Mouse (Mus musculus) limb, embryonic 14.5 days (tissue): ENCODE measurements at regions not wholly inside any gene's neighbourhood (a gene's known extent, or its start where the extent isn't known, plus 50 kb on each side); places are given as distances from the start of the nearest gene placed in this dataset.

Experiments
- ATAC-seq: fragments of 200-750 bp; cut with Nextera tagmentation; 2 replicates; pipeline ENCODE4 v1.8.0; 2017; ENCODE audit warnings: low read depth, moderate number of reproducible peaks, moderate TSS enrichment; ENCODE audit not compliant: low FRiP score
- DNase-seq: peaks from one replicate; pipeline ENCODE4 v3.0.0-alpha.2; 2015; ENCODE audit warnings: low spot score
- H3K27ac ChIP-seq: fragments of 300-500 bp; sonication (generic); replicated peaks from 2 replicates; pipeline ENCODE4 v1.5.1; 2014; ENCODE audit warnings: low read depth, mild to moderate bottlenecking, low read length, moderate library complexity, mixed read lengths
- H3K27me3 ChIP-seq: fragments of 300-500 bp; sonication (generic); 2 replicates; pipeline ENCODE4 v1.6.1; 2014; ENCODE audit warnings: low read length, mixed read lengths; ENCODE audit not compliant: control insufficient read depth, insufficient read depth
- H3K36me3 ChIP-seq: fragments of 300-500 bp; sonication (generic); 2 replicates; pipeline ENCODE4 v1.6.1; 2014; ENCODE audit warnings: mild to moderate bottlenecking, low read length, moderate library complexity, mixed read lengths; ENCODE audit not compliant: control insufficient read depth, insufficient read depth
- H3K4me1 ChIP-seq: fragments of 300-500 bp; sonication (generic); 2 replicates; pipeline ENCODE4 v1.6.1; 2014; ENCODE audit warnings: antibody characterized with exemption, low read length, mixed read lengths; ENCODE audit not compliant: control insufficient read depth, insufficient read depth
- H3K4me2 ChIP-seq: fragments of 300-500 bp; sonication (generic); replicated peaks from 2 replicates; pipeline ENCODE4 v1.6.1; 2014; ENCODE audit warnings: low read depth, mild to moderate bottlenecking, low read length, moderate library complexity; ENCODE audit not compliant: severe bottlenecking
- H3K4me3 ChIP-seq: fragments of 300-500 bp; sonication (generic); replicated peaks from 2 replicates; pipeline ENCODE4 v1.5.1; 2014; ENCODE audit warnings: low read length
- H3K9ac ChIP-seq: fragments of 300-500 bp; sonication (generic); 2 replicates; pipeline ENCODE4 v1.6.1; 2014; ENCODE audit warnings: mild to moderate bottlenecking, low read depth, low read length, moderate library complexity; ENCODE audit not compliant: severe bottlenecking
- H3K9me3 ChIP-seq: fragments of 300-500 bp; sonication (generic); 2 replicates; pipeline ENCODE4 v1.6.1; 2016; ENCODE audit warnings: low read length; ENCODE audit not compliant: control insufficient read depth
- POLR2A ChIP-seq: fragments of 200-500 bp; IDR thresholded peaks from 2 replicates; pipeline ENCODE4 v1.8.0; 2012; ENCODE audit warnings: inconsistent platforms, mild to moderate bottlenecking, moderate library complexity, borderline replicate concordance; ENCODE audit not compliant: insufficient read depth, insufficient read length; ENCODE audit errors: extremely low read depth
- WGBS: fragments of 180-500 bp; shearing (Covaris S2); extraction: QIAGEN DNeasy Blood & Tissue Kit; methylation state at CpG from one replicate; pipeline ENCODE4 v1.1.7; 2014; 5-methylcytosine and 5-hydroxymethylcytosine counted together

DNA sequence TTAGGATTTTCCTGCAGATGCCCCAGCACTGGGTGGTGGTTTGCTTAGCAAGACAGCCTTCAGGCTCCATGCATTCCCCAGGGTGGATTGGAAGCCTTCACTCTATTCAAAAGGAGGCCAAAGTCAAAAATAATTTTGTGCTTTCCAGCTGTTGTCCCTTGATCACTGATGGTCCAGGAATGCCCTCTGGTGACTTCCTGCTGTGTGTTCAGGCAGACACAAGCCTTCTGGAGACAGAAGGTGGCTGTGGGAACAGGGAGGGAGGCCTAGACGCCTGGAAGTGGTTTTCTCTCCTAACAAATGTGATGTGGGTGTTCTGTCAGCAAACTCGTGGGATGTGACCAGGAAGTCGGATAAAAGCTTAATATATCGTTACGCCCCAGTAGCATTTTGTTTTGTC is 81.3 kb downstream of the Atp6ap1l start:
- Histone ChIP-seq H3K4me1 (no peaks in the 10 kb centered on the region), H3K4me3 (no peak overlapping the region), H3K36me3 (no peaks in the 10 kb centered on the region), H3K27ac (no peak overlapping the region), H3K9me3 (no peaks in the 10 kb centered on the region), H3K9ac (no peak overlapping the region), H3K27me3 (no peaks in the 10 kb centered on the region), H3K4me2 (no peak overlapping the region)
- no peak for DNase-seq
- ATAC-seq, result no peak
- WGBS, result 45% methylated on average over 5 of the region's 5 CpGs
- TF ChIP-seq POLR2A, result no peak

DNA sequence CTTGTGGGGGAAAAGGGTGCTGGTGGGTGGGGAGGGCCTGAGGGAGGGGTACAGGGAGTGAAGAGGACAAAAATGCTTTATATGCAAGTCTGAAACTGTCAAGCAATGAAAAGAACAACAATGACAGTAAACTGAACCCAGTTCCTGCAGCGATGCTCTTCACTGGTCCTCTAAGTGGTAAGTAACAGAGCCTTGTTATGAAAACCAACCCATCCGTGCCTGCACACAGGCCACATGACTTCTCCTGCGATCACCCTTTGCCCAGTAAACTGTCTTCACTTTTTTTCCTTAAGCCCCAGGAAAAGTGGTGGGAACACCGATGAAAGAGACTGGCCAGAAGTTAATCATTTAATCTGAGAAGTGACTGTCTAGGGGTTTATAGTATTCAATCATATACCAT is 83.3 kb downstream of the Atp6ap1l start:
- no peaks in the 10 kb centered on the region for H3K9me3 ChIP-seq
- no peak overlapping the region for H3K4me2 ChIP-seq
- no peaks in the 10 kb centered on the region for H3K36me3 ChIP-seq
- no peak overlapping the region for H3K4me3 ChIP-seq
- H3K4me1 ChIP-seq, result no peaks in the 10 kb centered on the region
- no peaks in the 10 kb centered on the region for H3K27me3 ChIP-seq
- ATAC-seq (no peak), DNase-seq (no peak)
- no peak overlapping the region for H3K9ac ChIP-seq
- H3K27ac ChIP-seq, result no peak overlapping the region
- no peak for TF ChIP-seq POLR2A
- 77% methylated on average over 4 of the region's 4 CpGs for WGBS

DNA sequence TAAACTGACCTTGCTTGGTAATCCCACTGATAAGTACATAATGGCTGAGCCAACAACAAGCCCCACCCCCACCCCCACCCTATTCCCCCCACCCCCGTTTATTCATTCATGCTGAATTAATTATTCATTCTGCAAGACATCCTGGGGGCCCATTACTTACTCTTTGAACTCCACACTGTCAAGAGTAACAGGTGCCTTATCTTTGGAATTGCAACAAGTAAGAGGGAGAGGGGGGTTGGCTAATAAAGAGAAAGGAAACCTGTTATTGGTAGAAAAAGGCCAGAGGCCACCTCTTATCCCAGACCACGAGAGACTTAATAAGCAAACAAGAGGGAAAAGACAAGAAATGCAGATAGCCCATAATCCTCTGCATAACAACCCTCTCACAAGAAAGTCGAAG is 84.7 kb downstream of the Atp6ap1l start:
- DNase-seq, result no peak
- TF ChIP-seq POLR2A, result no peak
- no peak overlapping the region for H3K4me2 ChIP-seq
- no peaks in the 10 kb centered on the region for H3K9me3 ChIP-seq
- 31% methylated on average over 3 of the region's 3 CpGs for WGBS
- H3K4me3 ChIP-seq, result no peak overlapping the region
- H3K9ac ChIP-seq, result no peak overlapping the region
- no peaks in the 10 kb centered on the region for H3K36me3 ChIP-seq
- H3K27me3 ChIP-seq, result no peaks in the 10 kb centered on the region
- no peak overlapping the region for H3K27ac ChIP-seq
- no peak for ATAC-seq
- H3K4me1 ChIP-seq, result no peaks in the 10 kb centered on the region

DNA sequence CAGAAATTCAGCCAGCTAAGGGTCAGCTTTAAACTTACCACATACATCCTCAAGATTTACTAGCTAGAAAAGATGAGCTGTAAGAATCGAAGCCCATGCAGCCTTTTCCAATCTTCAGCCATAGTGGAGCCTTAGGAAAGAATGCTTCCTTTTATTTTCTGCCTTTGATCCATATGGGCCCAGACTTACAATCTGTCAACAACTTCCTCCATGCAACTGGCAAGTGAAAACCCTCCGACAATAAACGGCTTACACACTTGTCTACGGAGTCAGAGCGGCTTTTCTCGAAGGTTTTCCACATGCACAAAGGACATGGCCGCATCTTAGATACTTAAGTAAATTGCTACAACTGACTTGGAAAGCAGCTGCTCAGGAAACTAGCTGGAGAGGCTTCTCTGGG is 85.2 kb downstream of the Atp6ap1l start:
- no peaks in the 10 kb centered on the region for H3K4me1 ChIP-seq
- no peak for TF ChIP-seq POLR2A
- H3K4me2 ChIP-seq, result no peak overlapping the region
- H3K27ac ChIP-seq, result no peak overlapping the region
- DNase-seq, result peak; percentile 38
- WGBS, result 19% methylated on average over 7 of the region's 7 CpGs
- H3K27me3 ChIP-seq, result no peaks in the 10 kb centered on the region
- H3K9me3 ChIP-seq, result no peaks in the 10 kb centered on the region
- no peaks in the 10 kb centered on the region for H3K36me3 ChIP-seq
- no peak overlapping the region for H3K9ac ChIP-seq
- ATAC-seq, result no peak
- H3K4me3 ChIP-seq, result no peak overlapping the region

DNA sequence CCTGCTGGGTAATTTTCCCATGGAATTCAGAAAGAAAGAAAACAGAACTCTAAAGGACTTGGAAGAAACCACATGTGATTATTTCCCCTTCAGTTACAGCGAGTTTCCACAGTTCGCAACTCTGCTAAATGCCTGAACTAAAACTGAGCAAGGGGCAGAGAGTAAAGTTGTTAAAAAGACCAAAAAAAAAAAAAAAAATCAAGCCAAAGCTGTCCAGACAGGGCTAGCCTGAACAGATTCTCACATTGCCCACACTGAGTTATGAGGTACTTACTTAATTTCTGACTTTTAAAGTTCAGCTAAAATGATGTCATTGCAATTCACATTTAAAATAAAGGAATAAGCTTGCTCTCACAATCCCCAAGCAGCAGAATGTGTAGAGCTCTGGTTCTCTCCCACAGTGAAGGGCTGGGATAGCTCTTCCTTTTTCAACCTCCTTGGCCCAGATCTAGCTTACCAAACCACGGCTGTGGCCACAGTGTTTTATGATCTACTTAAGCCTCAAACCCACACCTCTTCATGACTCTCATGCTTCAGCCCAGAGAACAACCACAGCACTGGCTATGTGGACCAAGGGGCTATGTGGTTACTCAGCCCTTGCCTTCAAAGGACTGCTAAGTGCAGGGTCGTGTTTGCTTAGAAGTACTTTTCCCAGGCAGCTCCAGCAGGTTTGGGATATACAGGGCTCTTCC is 90.8 kb downstream of the Atp6ap1l start:
- H3K9me3 ChIP-seq, result no peaks in the 10 kb centered on the region
- 32% methylated on average over 4 of the region's 4 CpGs for WGBS
- H3K4me2 ChIP-seq, result no peak overlapping the region
- H3K36me3 ChIP-seq, result no peaks in the 10 kb centered on the region
- no peak overlapping the region for H3K4me3 ChIP-seq
- H3K4me1 ChIP-seq, result 0 out of 2 replicates have a peak, but pooled peaks cover 2% of the 10 kb centered on the region
- no peaks in the 10 kb centered on the region for H3K27me3 ChIP-seq
- no peak for TF ChIP-seq POLR2A
- peak overlapping the region; percentile 67; the same call in 1 of the 2 replicates for H3K27ac ChIP-seq
- H3K9ac ChIP-seq, result no peak overlapping the region
- DNase-seq (peak; percentile 61), ATAC-seq (peak; percentile 84)
